Mouse (Mus musculus): ENCODE measurements around the gene Fktn. TPM values are rescaled to one million over a fixed set of nuclear protein-coding genes. Genes with fewer than 3 reads are reported as not detected.

Gene Fktn
- polyA plus RNA-seq, 1 experiment, result 17.7 TPM

DNA sequence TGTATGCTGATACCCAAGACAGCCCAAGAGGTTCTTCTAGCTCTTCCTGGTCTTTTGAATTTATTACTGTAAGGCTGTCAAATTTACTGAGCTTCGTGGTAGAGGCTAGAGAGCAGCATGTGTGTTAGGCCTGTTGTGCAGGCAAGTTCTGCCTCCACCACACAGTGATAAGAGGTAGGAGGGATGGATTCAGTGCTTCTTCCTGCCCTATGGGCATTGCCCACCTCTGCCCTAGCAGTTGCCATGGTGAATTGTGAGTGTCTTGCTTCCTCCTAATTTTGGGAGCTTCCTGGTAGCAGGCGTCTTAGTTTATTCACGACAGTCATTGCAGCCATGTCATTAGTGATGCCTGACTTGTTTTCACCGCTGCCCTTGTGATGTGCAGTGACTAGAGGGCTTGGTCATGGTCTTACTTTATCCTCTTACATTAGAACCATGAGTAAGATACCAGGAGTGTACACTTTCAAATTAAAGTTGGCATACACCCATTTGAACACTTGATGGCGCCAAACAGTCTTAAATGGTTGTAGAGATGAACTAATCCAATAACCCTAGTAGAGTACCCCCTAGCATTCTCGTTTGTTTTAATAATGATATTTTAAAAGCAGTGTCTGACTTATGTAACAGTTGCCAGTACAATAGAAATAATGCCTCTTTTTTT, 25.3 kb downstream of the Fktn start:
- H3K4me3 ChIP-seq (ENCODE audit: control insufficient read depth, low read depth, low read length), result no peak overlapping the region
- TF ChIP-seq CTCF (IDR thresholded peaks at IDR 0.05; ENCODE audit: control insufficient read depth, insufficient read depth, insufficient replicate concordance, low read depth, low read length) (no peak), POLR2A (IDR thresholded peaks at IDR 0.05; ENCODE audit: control insufficient read depth, low read depth, low read length) (no peak)
- H3K27ac ChIP-seq (ENCODE audit: control insufficient read depth, insufficient read depth, low read depth, low read length), result no peak overlapping the region
- no peaks in the 10 kb centered on the region for H3K27me3 ChIP-seq (ENCODE audit: control insufficient read depth, insufficient read depth, low read length)
- H3K4me1 ChIP-seq (ENCODE audit: control insufficient read depth, insufficient read depth, low read length), result no peaks in the 10 kb centered on the region
- no peaks in the 10 kb centered on the region; the same call in none of the 2 replicates for H3K36me3 ChIP-seq (ENCODE audit: control insufficient read depth, insufficient read depth, low read length)

DNA sequence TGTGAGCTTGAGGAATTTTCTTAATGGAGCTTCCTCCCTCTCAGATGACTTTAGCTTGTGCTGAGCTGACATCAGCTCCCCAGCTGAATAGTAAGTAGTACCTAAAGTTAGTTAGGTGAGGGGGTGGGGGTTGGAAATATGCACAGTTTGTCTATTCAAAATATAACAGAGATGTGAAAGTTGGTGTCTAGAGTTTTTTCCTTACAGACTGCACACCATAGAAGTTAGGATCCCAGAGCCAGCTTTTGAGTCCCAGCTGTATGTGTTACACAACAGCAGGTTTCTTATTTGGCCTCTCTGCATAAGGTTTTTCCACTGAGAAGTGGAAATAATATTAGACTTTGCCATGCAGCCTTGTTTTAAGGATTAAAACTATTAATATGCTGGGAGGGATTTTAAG, 36.0 kb downstream of the Fktn start:
- TF ChIP-seq CTCF (IDR thresholded peaks at IDR 0.05; ENCODE audit: control insufficient read depth, insufficient read depth, insufficient replicate concordance, low read depth, low read length), result no peak
- no peak for TF ChIP-seq POLR2A (IDR thresholded peaks at IDR 0.05; ENCODE audit: control insufficient read depth, low read depth, low read length)
- H3K4me1 ChIP-seq (ENCODE audit: control insufficient read depth, insufficient read depth, low read length), result no peaks in the 10 kb centered on the region
- no peaks in the 10 kb centered on the region; the same call in 1 of the 2 replicates for H3K36me3 ChIP-seq (ENCODE audit: control insufficient read depth, insufficient read depth, low read length)
- H3K27me3 ChIP-seq (ENCODE audit: control insufficient read depth, insufficient read depth, low read length), result no peaks in the 10 kb centered on the region
- H3K27ac ChIP-seq (ENCODE audit: control insufficient read depth, insufficient read depth, low read depth, low read length), result no peak overlapping the region
- no peak overlapping the region for H3K4me3 ChIP-seq (ENCODE audit: control insufficient read depth, low read depth, low read length)

- H3K36me3 ChIP-seq (ENCODE audit: control insufficient read depth, insufficient read depth, low read length), result no peaks in the 10 kb centered on the region; the same call in 1 of the 2 replicates
- TF ChIP-seq CTCF (IDR thresholded peaks at IDR 0.05; ENCODE audit: control insufficient read depth, insufficient read depth, insufficient replicate concordance, low read depth, low read length) (no peak), POLR2A (IDR thresholded peaks at IDR 0.05; ENCODE audit: control insufficient read depth, low read depth, low read length) (no peak)
- no peak overlapping the region for H3K4me3 ChIP-seq (ENCODE audit: control insufficient read depth, low read depth, low read length)
- no peaks in the 10 kb centered on the region for H3K27me3 ChIP-seq (ENCODE audit: control insufficient read depth, insufficient read depth, low read length)
- no peak overlapping the region for H3K27ac ChIP-seq (ENCODE audit: control insufficient read depth, insufficient read depth, low read depth, low read length)
- no peaks in the 10 kb centered on the region for H3K4me1 ChIP-seq (ENCODE audit: control insufficient read depth, insufficient read depth, low read length)
These were observed 36.8 kb downstream of the Fktn start for GRCm38 (mm10) chr4:53750391-53751120.

GRCm38 (mm10) chr4:53757030-53757429, 43.2 kb downstream of the Fktn start:
- Histone ChIP-seq H3K4me1 (ENCODE audit: control insufficient read depth, insufficient read depth, low read length) (no peaks in the 10 kb centered on the region), H3K36me3 (ENCODE audit: control insufficient read depth, insufficient read depth, low read length) (no peaks in the 10 kb centered on the region), H3K27me3 (ENCODE audit: control insufficient read depth, insufficient read depth, low read length) (no peaks in the 10 kb centered on the region), H3K4me3 (ENCODE audit: control insufficient read depth, low read depth, low read length) (no peak overlapping the region), H3K27ac (ENCODE audit: control insufficient read depth, insufficient read depth, low read depth, low read length) (no peak overlapping the region)
- TF ChIP-seq POLR2A (IDR thresholded peaks at IDR 0.05; ENCODE audit: control insufficient read depth, low read depth, low read length), result no peak
- TF ChIP-seq CTCF (IDR thresholded peaks at IDR 0.05; ENCODE audit: control insufficient read depth, insufficient read depth, insufficient replicate concordance, low read depth, low read length), result no peak

- TF ChIP-seq CTCF (IDR thresholded peaks at IDR 0.05; ENCODE audit: control insufficient read depth, insufficient read depth, insufficient replicate concordance, low read depth, low read length), result no peak
- no peak for TF ChIP-seq POLR2A (IDR thresholded peaks at IDR 0.05; ENCODE audit: control insufficient read depth, low read depth, low read length)
- Histone ChIP-seq H3K27me3 (ENCODE audit: control insufficient read depth, insufficient read depth, low read length) (no peaks in the 10 kb centered on the region), H3K4me3 (ENCODE audit: control insufficient read depth, low read depth, low read length) (no peak overlapping the region), H3K36me3 (ENCODE audit: control insufficient read depth, insufficient read depth, low read length) (no peaks in the 10 kb centered on the region), H3K4me1 (ENCODE audit: control insufficient read depth, insufficient read depth, low read length) (no peaks in the 10 kb centered on the region), H3K27ac (ENCODE audit: control insufficient read depth, insufficient read depth, low read depth, low read length) (no peak overlapping the region)
These were observed 45.0 kb downstream of the Fktn start for GRCm38 (mm10) chr4:53758764-53759163.

DNA sequence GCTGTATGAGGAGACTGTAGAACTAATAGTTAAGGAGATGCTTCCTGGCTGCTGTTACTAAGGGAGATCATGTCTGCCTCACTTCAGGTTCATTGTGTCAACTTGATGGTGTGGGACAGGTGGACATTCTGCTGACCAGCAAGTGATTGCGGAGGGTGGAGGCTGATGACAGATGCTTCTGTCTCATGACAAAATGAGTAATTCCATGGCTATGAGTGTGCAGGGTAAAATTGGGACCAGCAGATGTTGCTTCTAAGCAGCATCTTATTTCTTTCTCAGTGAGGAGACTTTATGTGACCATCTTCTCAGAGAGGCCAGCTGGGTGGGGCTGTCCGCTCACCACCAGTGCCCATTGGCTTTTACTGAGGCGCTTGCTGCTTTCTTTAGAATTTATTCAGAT, 45.9 kb downstream of the Fktn start:
- H3K4me3 ChIP-seq (ENCODE audit: control insufficient read depth, low read depth, low read length), result no peak overlapping the region
- H3K27ac ChIP-seq (ENCODE audit: control insufficient read depth, insufficient read depth, low read depth, low read length), result no peak overlapping the region
- no peaks in the 10 kb centered on the region for H3K4me1 ChIP-seq (ENCODE audit: control insufficient read depth, insufficient read depth, low read length)
- H3K27me3 ChIP-seq (ENCODE audit: control insufficient read depth, insufficient read depth, low read length), result no peaks in the 10 kb centered on the region
- TF ChIP-seq POLR2A (IDR thresholded peaks at IDR 0.05; ENCODE audit: control insufficient read depth, low read depth, low read length) (no peak), CTCF (IDR thresholded peaks at IDR 0.05; ENCODE audit: control insufficient read depth, insufficient read depth, insufficient replicate concordance, low read depth, low read length) (no peak)
- no peaks in the 10 kb centered on the region for H3K36me3 ChIP-seq (ENCODE audit: control insufficient read depth, insufficient read depth, low read length)

DNA sequence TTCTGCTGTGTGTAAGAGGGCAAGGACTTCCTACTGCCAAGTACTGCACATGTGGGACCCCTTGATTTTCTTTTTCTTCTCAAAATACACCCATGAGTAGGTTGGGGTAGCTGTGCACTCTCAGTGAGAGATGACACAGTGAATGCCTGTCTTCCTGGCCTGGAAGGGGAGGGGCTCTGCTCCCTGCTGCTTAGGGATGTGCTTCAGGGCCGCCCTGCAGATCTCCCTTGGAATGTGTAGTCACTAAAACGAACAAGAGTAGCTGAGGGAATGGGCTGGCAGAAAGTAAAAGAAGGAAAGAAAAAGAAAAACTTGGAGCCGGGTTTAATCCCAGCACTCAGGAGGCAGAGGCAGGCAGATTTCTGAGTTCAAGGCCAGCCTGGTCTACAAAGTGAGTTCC, 48.7 kb downstream of the Fktn start:
- H3K27me3 ChIP-seq (ENCODE audit: control insufficient read depth, insufficient read depth, low read length), result no peaks in the 10 kb centered on the region
- no peaks in the 10 kb centered on the region for H3K4me1 ChIP-seq (ENCODE audit: control insufficient read depth, insufficient read depth, low read length)
- H3K36me3 ChIP-seq (ENCODE audit: control insufficient read depth, insufficient read depth, low read length), result no peaks in the 10 kb centered on the region
- H3K4me3 ChIP-seq (ENCODE audit: control insufficient read depth, low read depth, low read length), result no peak overlapping the region
- TF ChIP-seq CTCF (IDR thresholded peaks at IDR 0.05; ENCODE audit: control insufficient read depth, insufficient read depth, insufficient replicate concordance, low read depth, low read length) (no peak), POLR2A (IDR thresholded peaks at IDR 0.05; ENCODE audit: control insufficient read depth, low read depth, low read length) (no peak)
- no peak overlapping the region for H3K27ac ChIP-seq (ENCODE audit: control insufficient read depth, insufficient read depth, low read depth, low read length)
